Mouse (Mus musculus): Measurements from ENCODE around the gene Jak3.

GRCm38 (mm10) chr8:71639318-71639717, 36.8 kb upstream of the Jak3 start:
- TF ChIP-seq CTCF (IDR thresholded peaks at IDR 0.05; ENCODE audit: low read depth, low read length) (no peak), GATA1 (IDR thresholded peaks at IDR 0.05; ENCODE audit: borderline replicate concordance, low read length) (no peak), TAL1 (conservative IDR thresholded peaks at IDR 0.05; ENCODE audit: low read depth, low read length) (peak; percentile 56)

All from G1E (cell line).